Comparison of ENCODE assay signal across 23 mouse cellular contexts in genomic region chr5:43184834-43185233, GRCm38 (mm10). TPM values are rescaled to one million over a fixed set of nuclear protein-coding genes. Genes with fewer than 3 reads are reported as not detected.
DNase-seq lines count a peak whose midpoint lies in the region; ATAC-seq lines count a peak whose summit lies in the region.
"Had no signal": no experiment of that assay in that cellular context is flagged by ENCODE, and none has a peak within 500 bp of the region (broad histone marks: within the 10 kb centered on the region; RNA-seq: fewer than 3 reads in every experiment).

No protein-coding gene starts in this region.

- H3K4me3 ChIP-seq in megakaryocyte, embryonic 14.5 days (replicated peaks), result peak overlapping the region; percentile 17
- H3K4me3 ChIP-seq: embryonic facial prominence, embryonic 10.5 days; embryonic facial prominence, embryonic 12.5 days had no signal

- intact Hi-C loops in gastrocnemius, postnatal 36 days (cut with DNase I), result no loop called here

- H3K27me3 ChIP-seq in megakaryocyte, embryonic 14.5 days (replicated peaks), result no peaks in the 10 kb centered on the region
- H3K27me3 ChIP-seq: embryonic facial prominence, embryonic 12.5 days; Patski had no signal

- no peak for DNase-seq in neural tube, embryonic 10.5 days (ENCODE audit: extremely low spot score, low spot score)
- no peak for DNase-seq in ovary, postnatal 10 days (ENCODE audit: low spot score)
- no peak for DNase-seq in gastrocnemius, postnatal 36 days
- DNase-seq: adrenal gland, adult 2 months; adrenal gland, postnatal 10 days; adrenal gland, postnatal 25 days; cerebellum, adult 11 months; cerebellum, adult 18-20 months; cerebellum, adult 8-10 months; cerebellum, adult 9-11 months; cerebellum, postnatal 14 days; cerebellum, postnatal 36 days had no signal

- no peak for ATAC-seq in megakaryocyte, adult 5-6 weeks (ENCODE audit: poor library complexity, severe bottlenecking)
- ATAC-seq in common myeloid progenitor, adult 5-6 weeks (replicated peaks; ENCODE audit: low read depth, poor library complexity, severe bottlenecking), result peak; percentile 87
- ATAC-seq in hematopoietic stem cell, adult 5-6 weeks (replicated peaks in 1 of 2; ENCODE audit: insufficient read depth in 1 of 2, low FRiP score in 2 of 2, low TSS enrichment in 1 of 2, low read depth in 1 of 2, poor library complexity in 2 of 2, severe bottlenecking in 2 of 2), result peak; percentile 88 to 93
- peak; percentile 71 for ATAC-seq in megakaryocyte progenitor cell, adult 5-6 weeks (replicated peaks; ENCODE audit: poor library complexity)
- ATAC-seq: activated CD4-positive, CD25-positive, alpha-beta regulatory T cell, adult 4 months; forebrain, embryonic 14.5 days; forebrain, embryonic 16.5 days; Patski had no signal

- H3K4me1 ChIP-seq in megakaryocyte, embryonic 14.5 days, result peaks cover 58% of the 10 kb centered on the region
- H3K4me1 ChIP-seq: embryonic facial prominence, embryonic 10.5 days; embryonic facial prominence, embryonic 12.5 days had no signal

- H3K9me3 ChIP-seq in megakaryocyte, embryonic 14.5 days, result no peaks in the 10 kb centered on the region
- H3K9me3 ChIP-seq: embryonic facial prominence, embryonic 10.5 days; embryonic facial prominence, embryonic 12.5 days had no signal

- H3K36me3 ChIP-seq in megakaryocyte, embryonic 14.5 days (replicated peaks; ENCODE audit: low read length), result no peaks in the 10 kb centered on the region
- H3K36me3 ChIP-seq: embryonic facial prominence, embryonic 10.5 days; embryonic facial prominence, embryonic 12.5 days had no signal

RNA-seq across cellular contexts. Expression of gene Cpeb2, which starts 48.1 kb away (rescaled TPM):
- polyA plus RNA-seq in megakaryocyte, embryonic 14.5 days (2012; ENCODE audit: insufficient read depth, low replicate concordance), result 19.3 and 101 TPM in 2 replicates
- total RNA-seq in megakaryocyte, adult 5-6 weeks (2015), result 18.0 and 20.5 TPM in 2 replicates
- total RNA-seq in megakaryocyte, adult 5-6 weeks (2017), result 6.4 and 9.6 TPM in 2 replicates
- total RNA-seq in common myeloid progenitor, adult 5-6 weeks (2017), result 3.1 and 4.3 TPM in 2 replicates
- total RNA-seq in hematopoietic stem cell, adult 5-6 weeks (2017), result 2.9 and 4.6 TPM in 2 replicates
- total RNA-seq in megakaryocyte progenitor cell, adult 5-6 weeks (2015), result 6.8 and 7.2 TPM in 2 replicates
- 1.2 and 1.9 TPM in 2 replicates for total RNA-seq in megakaryocyte progenitor cell, adult 5-6 weeks (2017)
- 10 to 100 TPM in 1 of 2 experiments, 1 to 10 TPM in 1; 9.6 to 12.0 TPM for total RNA-seq in gastrocnemius, postnatal 36 days (2021)
